Mouse (Mus musculus): ENCODE measurements at regions not wholly inside any gene's neighbourhood (a gene's known extent, or its start where the extent isn't known, plus 50 kb on each side); places are given as distances from the start of the nearest gene placed in this dataset.

- Histone ChIP-seq H3ac (ENCODE audit: control insufficient read depth, insufficient read length, low read depth) (no peak overlapping the region), H3K79me2 (ENCODE audit: control insufficient read depth, insufficient read depth) (no peaks in the 10 kb centered on the region), H3K27me3 (ENCODE audit: control insufficient read depth, insufficient read depth, insufficient read length) (no peaks in the 10 kb centered on the region), H3K36me3 (ENCODE audit: control insufficient read depth, insufficient read depth) (no peaks in the 10 kb centered on the region), H3K4me3 (ENCODE audit: insufficient read depth, poor library complexity, severe bottlenecking) (no peak overlapping the region), H3K79me3 (ENCODE audit: low read depth) (no peaks in the 10 kb centered on the region)
- no peak for TF ChIP-seq MYOG (IDR thresholded peaks at IDR 0.05; ENCODE audit: control insufficient read depth, extremely low read depth, insufficient read length)
- no peak for TF ChIP-seq MAX (IDR thresholded peaks at IDR 0.05)
- TF ChIP-seq USF1 (IDR thresholded peaks at IDR 0.05; ENCODE audit: low read depth): no peak
Measured at GRCm38 (mm10) chr9:88069834-88070233, 257.2 kb upstream of the Nt5e start.

- H3K4me3 ChIP-seq (ENCODE audit: insufficient read depth, poor library complexity, severe bottlenecking): no peak overlapping the region
- TF ChIP-seq MAX (IDR thresholded peaks at IDR 0.05): no peak
- no peak for TF ChIP-seq FOSL1 (IDR thresholded peaks at IDR 0.05; ENCODE audit: insufficient read depth, low read length, poor library complexity, severe bottlenecking)
- TF ChIP-seq CTCF (IDR thresholded peaks at IDR 0.05; ENCODE audit: control insufficient read depth, insufficient read depth, insufficient read length): no peak
- no peak for TF ChIP-seq MYOG (IDR thresholded peaks at IDR 0.05; ENCODE audit: control insufficient read depth, extremely low read depth, insufficient read length)
- no peak overlapping the region for H3ac ChIP-seq (ENCODE audit: control insufficient read depth, insufficient read length, low read depth)
- no peaks in the 10 kb centered on the region for H3K36me3 ChIP-seq (ENCODE audit: control insufficient read depth, insufficient read depth)
- no peaks in the 10 kb centered on the region for H3K79me3 ChIP-seq (ENCODE audit: low read depth)
- H3K79me2 ChIP-seq (ENCODE audit: control insufficient read depth, insufficient read depth): no peaks in the 10 kb centered on the region
- no peaks in the 10 kb centered on the region for H3K27me3 ChIP-seq (ENCODE audit: control insufficient read depth, insufficient read depth, insufficient read length)
Measured at GRCm38 (mm10) chr9:88073165-88073564, 253.8 kb upstream of the Nt5e start.

DNA sequence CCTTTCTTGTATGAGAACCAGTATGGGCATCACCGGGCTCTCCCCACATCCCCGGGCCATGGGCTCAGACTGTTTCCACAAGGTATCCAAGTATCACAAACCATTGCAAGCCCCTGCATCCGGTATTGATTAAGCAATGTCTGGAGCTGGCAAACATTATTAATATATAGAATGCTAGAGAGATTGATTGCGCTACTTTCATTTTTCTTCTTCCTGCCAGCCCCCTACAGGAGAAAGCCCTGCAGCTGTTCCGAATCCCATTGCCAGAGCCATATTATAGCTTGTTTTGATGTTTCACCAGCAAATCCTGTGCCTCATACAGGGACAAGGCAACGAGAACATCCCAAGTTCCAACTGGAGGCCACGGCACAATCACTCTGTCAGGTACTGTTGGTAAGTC, 253.4 kb upstream of the Nt5e start:
- no peaks in the 10 kb centered on the region for H3K79me3 ChIP-seq (ENCODE audit: low read depth)
- no peaks in the 10 kb centered on the region for H3K27me3 ChIP-seq (ENCODE audit: control insufficient read depth, insufficient read depth, insufficient read length)
- TF ChIP-seq FOSL1 (IDR thresholded peaks at IDR 0.05; ENCODE audit: insufficient read depth, low read length, poor library complexity, severe bottlenecking): no peak
- TF ChIP-seq USF1 (IDR thresholded peaks at IDR 0.05; ENCODE audit: low read depth): no peak
- TF ChIP-seq MAX (IDR thresholded peaks at IDR 0.05): no peak
- TF ChIP-seq CEBPB (IDR thresholded peaks at IDR 0.05; ENCODE audit: low read depth): no peak
- TF ChIP-seq CTCF (IDR thresholded peaks at IDR 0.05; ENCODE audit: control insufficient read depth, insufficient read depth, insufficient read length): no peak
- TF ChIP-seq MYOG (IDR thresholded peaks at IDR 0.05; ENCODE audit: control insufficient read depth, extremely low read depth, insufficient read length): no peak
- TF ChIP-seq MYOD1 (IDR thresholded peaks at IDR 0.05; ENCODE audit: control insufficient read depth, insufficient read length, low read depth): no peak
- no peaks in the 10 kb centered on the region for H3K36me3 ChIP-seq (ENCODE audit: control insufficient read depth, insufficient read depth)
- H3K79me2 ChIP-seq (ENCODE audit: control insufficient read depth, insufficient read depth): no peaks in the 10 kb centered on the region
- no peak overlapping the region for H3K4me3 ChIP-seq (ENCODE audit: insufficient read depth, poor library complexity, severe bottlenecking)
- no peak overlapping the region for H3ac ChIP-seq (ENCODE audit: control insufficient read depth, insufficient read length, low read depth)

- Histone ChIP-seq H3K4me3 (ENCODE audit: insufficient read depth, poor library complexity, severe bottlenecking) (no peak overlapping the region), H3K79me2 (ENCODE audit: control insufficient read depth, insufficient read depth) (no peaks in the 10 kb centered on the region), H3K79me3 (ENCODE audit: low read depth) (no peaks in the 10 kb centered on the region), H3K27me3 (ENCODE audit: control insufficient read depth, insufficient read depth, insufficient read length) (no peaks in the 10 kb centered on the region), H3K36me3 (ENCODE audit: control insufficient read depth, insufficient read depth) (no peaks in the 10 kb centered on the region), H3ac (ENCODE audit: control insufficient read depth, insufficient read length, low read depth) (no peak overlapping the region)
- no peak for TF ChIP-seq CEBPB (IDR thresholded peaks at IDR 0.05; ENCODE audit: low read depth)
- TF ChIP-seq FOSL1 (IDR thresholded peaks at IDR 0.05; ENCODE audit: insufficient read depth, low read length, poor library complexity, severe bottlenecking): no peak
- TF ChIP-seq USF1 (IDR thresholded peaks at IDR 0.05; ENCODE audit: low read depth): no peak
- TF ChIP-seq MAX (IDR thresholded peaks at IDR 0.05): no peak
- TF ChIP-seq MYOG (IDR thresholded peaks at IDR 0.05; ENCODE audit: control insufficient read depth, extremely low read depth, insufficient read length): no peak
- TF ChIP-seq CTCF (IDR thresholded peaks at IDR 0.05; ENCODE audit: control insufficient read depth, insufficient read depth, insufficient read length): no peak
- no peak for TF ChIP-seq MYOD1 (IDR thresholded peaks at IDR 0.05; ENCODE audit: control insufficient read depth, insufficient read length, low read depth)
Measured at GRCm38 (mm10) chr9:88082931-88083479, 244.0 kb upstream of the Nt5e start.

- no peak overlapping the region for H3ac ChIP-seq (ENCODE audit: control insufficient read depth, insufficient read length, low read depth)
- H3K79me3 ChIP-seq (ENCODE audit: low read depth): no peaks in the 10 kb centered on the region
- H3K27me3 ChIP-seq (ENCODE audit: control insufficient read depth, insufficient read depth, insufficient read length): no peaks in the 10 kb centered on the region
- H3K4me3 ChIP-seq (ENCODE audit: insufficient read depth, poor library complexity, severe bottlenecking): no peak overlapping the region
- TF ChIP-seq CEBPB (IDR thresholded peaks at IDR 0.05; ENCODE audit: low read depth) (no peak), MAX (IDR thresholded peaks at IDR 0.05) (no peak), MYOG (IDR thresholded peaks at IDR 0.05; ENCODE audit: control insufficient read depth, extremely low read depth, insufficient read length) (no peak), CTCF (IDR thresholded peaks at IDR 0.05; ENCODE audit: control insufficient read depth, insufficient read depth, insufficient read length) (no peak), USF1 (IDR thresholded peaks at IDR 0.05; ENCODE audit: low read depth) (no peak), FOSL1 (IDR thresholded peaks at IDR 0.05; ENCODE audit: insufficient read depth, low read length, poor library complexity, severe bottlenecking) (no peak), MYOD1 (IDR thresholded peaks at IDR 0.05; ENCODE audit: control insufficient read depth, insufficient read length, low read depth) (no peak)
- H3K79me2 ChIP-seq (ENCODE audit: control insufficient read depth, insufficient read depth): no peaks in the 10 kb centered on the region
- H3K36me3 ChIP-seq (ENCODE audit: control insufficient read depth, insufficient read depth): no peaks in the 10 kb centered on the region
Measured at GRCm38 (mm10) chr9:88085181-88085816, 241.7 kb upstream of the Nt5e start.

DNA sequence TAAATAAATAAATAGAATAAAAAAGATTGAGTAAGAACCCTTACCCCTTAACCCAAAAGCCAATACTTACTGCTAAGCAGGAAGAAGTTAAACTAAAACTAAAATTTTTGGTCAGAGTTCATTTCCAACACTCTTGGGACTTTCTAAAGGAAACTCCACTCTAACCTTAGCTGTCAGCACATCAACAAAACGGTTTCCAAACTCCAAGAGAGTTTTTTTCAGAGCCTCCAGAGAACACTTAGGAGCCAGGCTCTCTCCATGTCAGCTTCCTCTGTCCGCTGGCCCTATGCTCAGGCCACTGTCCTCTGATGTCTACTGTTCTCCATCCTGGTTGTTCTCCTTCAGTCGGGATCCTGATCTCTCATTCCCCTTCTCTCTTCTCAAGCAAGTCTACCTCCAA, 241.1 kb upstream of the Nt5e start:
- Histone ChIP-seq H3K79me3 (ENCODE audit: low read depth) (no peaks in the 10 kb centered on the region), H3K79me2 (ENCODE audit: control insufficient read depth, insufficient read depth) (no peaks in the 10 kb centered on the region), H3K27me3 (ENCODE audit: control insufficient read depth, insufficient read depth, insufficient read length) (no peaks in the 10 kb centered on the region), H3ac (ENCODE audit: control insufficient read depth, insufficient read length, low read depth) (no peak overlapping the region), H3K36me3 (ENCODE audit: control insufficient read depth, insufficient read depth) (no peaks in the 10 kb centered on the region), H3K4me3 (ENCODE audit: insufficient read depth, poor library complexity, severe bottlenecking) (no peak overlapping the region)
- TF ChIP-seq MYOD1 (IDR thresholded peaks at IDR 0.05; ENCODE audit: control insufficient read depth, insufficient read length, low read depth) (no peak), MYOG (IDR thresholded peaks at IDR 0.05; ENCODE audit: control insufficient read depth, extremely low read depth, insufficient read length) (no peak), CEBPB (IDR thresholded peaks at IDR 0.05; ENCODE audit: low read depth) (no peak), CTCF (IDR thresholded peaks at IDR 0.05; ENCODE audit: control insufficient read depth, insufficient read depth, insufficient read length) (no peak), USF1 (IDR thresholded peaks at IDR 0.05; ENCODE audit: low read depth) (no peak), MAX (IDR thresholded peaks at IDR 0.05) (no peak), FOSL1 (IDR thresholded peaks at IDR 0.05; ENCODE audit: insufficient read depth, low read length, poor library complexity, severe bottlenecking) (no peak)

Measured in C2C12 (cell line).